8 mouse cellular contexts compared by ENCODE assay signal in the genomic region with DNA sequence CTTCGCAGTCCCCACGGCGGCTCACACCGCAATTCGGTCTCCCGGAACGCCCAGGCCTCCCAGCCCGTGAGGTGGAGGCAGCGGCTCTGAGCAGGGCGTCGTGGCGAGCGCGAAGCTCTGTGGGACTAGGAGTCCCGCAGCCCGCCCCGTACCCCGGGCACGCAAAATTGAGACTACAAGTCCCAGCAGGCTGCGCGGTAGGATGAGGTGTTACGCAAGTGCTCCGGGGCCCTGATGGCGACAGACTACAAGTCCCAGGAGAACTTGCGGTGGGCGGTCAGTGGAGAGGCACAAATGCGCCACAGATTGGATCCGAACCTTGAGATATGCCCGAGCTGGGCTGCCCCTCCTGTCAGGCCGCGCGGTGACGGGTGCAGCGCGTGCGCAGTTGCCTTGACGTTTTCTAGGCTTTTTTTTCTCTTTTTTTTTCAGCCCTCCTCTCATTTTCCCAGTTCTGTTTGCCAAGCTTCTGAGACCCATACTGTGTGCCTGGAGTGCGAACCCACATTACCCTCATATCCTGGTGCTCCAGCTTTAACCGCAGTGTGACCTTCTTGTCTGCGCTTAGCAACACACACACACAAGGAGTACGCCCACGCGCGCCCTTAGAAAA. TPM values are rescaled to one million over a fixed set of nuclear protein-coding genes. Genes with fewer than 3 reads are reported as not detected.
A peak's percentile ranks its signal among the peaks of the same experiment; 100 is the strongest.
DNase-seq lines count a peak whose midpoint lies in the region; ATAC-seq and TF ChIP-seq lines count a peak whose summit lies in the region.

No protein-coding gene starts in this region.

- TF ChIP-seq EP300 in liver, postnatal 0 days (IDR thresholded peaks at IDR 0.05; ENCODE audit: low read depth) = 0 out of 2 replicates have a peak, but pooled peaks have one; percentile 16

- peak overlapping the region; percentile 97 for H3K4me2 ChIP-seq in forebrain, embryonic 13.5 days
- peak overlapping the region; percentile 78 for H3K4me2 ChIP-seq in liver, postnatal 0 days (ENCODE audit: low read depth, low read length)
- H3K4me2 ChIP-seq in neural tube, embryonic 14.5 days (ENCODE audit: low read depth, low read length) = peak overlapping the region; percentile 85

- H3K9ac ChIP-seq in forebrain, embryonic 13.5 days = peak overlapping the region; percentile 94
- H3K9ac ChIP-seq in liver, postnatal 0 days (replicated peaks) = peak overlapping the region; percentile 92
- H3K9ac ChIP-seq in neural tube, embryonic 14.5 days (replicated peaks; ENCODE audit: low read depth, low read length) = peak overlapping the region; percentile 87

- DNase-seq in ES-CJ7 (ENCODE audit: low read depth, low spot score) = peak; percentile 100
- peak; percentile 99 for DNase-seq in heart, postnatal 10 days
- peak; percentile 94 for DNase-seq in large intestine, adult 2 months (ENCODE audit: low read depth, low spot score)
- DNase-seq in liver, postnatal 0 days = peak; percentile 98
- peak; percentile 96 for DNase-seq in testis, postnatal 10 days (ENCODE audit: low spot score)

- H3K27me3 ChIP-seq in forebrain, embryonic 13.5 days = no peaks in the 10 kb centered on the region
- no peaks in the 10 kb centered on the region for H3K27me3 ChIP-seq in liver, postnatal 0 days (ENCODE audit: insufficient read depth, low read length)
- no peaks in the 10 kb centered on the region for H3K27me3 ChIP-seq in neural tube, embryonic 14.5 days (ENCODE audit: control insufficient read depth, insufficient read depth, low read length)

- ATAC-seq in cerebellum, adult (ENCODE audit: insufficient number of reproducible peaks, low FRiP score, low TSS enrichment) = peak; percentile 97
- peak; percentile 99 for ATAC-seq in forebrain, embryonic 13.5 days
- ATAC-seq in liver, postnatal 0 days = peak; percentile 96
- peak; percentile 99 for ATAC-seq in neural tube, embryonic 14.5 days (ENCODE audit: low read depth)

- peak overlapping the region; percentile 84 for H3K27ac ChIP-seq in forebrain, embryonic 13.5 days
- peak overlapping the region; percentile 95 for H3K27ac ChIP-seq in liver, postnatal 0 days (ENCODE audit: low read depth)
- peak overlapping the region; percentile 91 for H3K27ac ChIP-seq in neural tube, embryonic 14.5 days (ENCODE audit: low read depth, low read length)

- intact Hi-C loops in heart, postnatal 10 days (cut with DNase I) = no loop called here

- H3K9me3 ChIP-seq in forebrain, embryonic 13.5 days (replicated peaks) = no peaks in the 10 kb centered on the region
- no peaks in the 10 kb centered on the region for H3K9me3 ChIP-seq in liver, postnatal 0 days (ENCODE audit: low read length)
- H3K9me3 ChIP-seq in neural tube, embryonic 14.5 days (ENCODE audit: control insufficient read depth, low read length) = no peaks in the 10 kb centered on the region

- peak overlapping the region; percentile 98 for H3K4me3 ChIP-seq in forebrain, embryonic 13.5 days
- peak overlapping the region; percentile 89 for H3K4me3 ChIP-seq in liver, postnatal 0 days (ENCODE audit: low read depth, low read length)
- H3K4me3 ChIP-seq in neural tube, embryonic 14.5 days (ENCODE audit: low read depth, low read length) = peak overlapping the region; percentile 97

- peaks cover 25% of the 10 kb centered on the region for H3K4me1 ChIP-seq in forebrain, embryonic 13.5 days
- H3K4me1 ChIP-seq in liver, postnatal 0 days (ENCODE audit: insufficient read depth) = peaks cover 33% of the 10 kb centered on the region
- H3K4me1 ChIP-seq in neural tube, embryonic 14.5 days (ENCODE audit: control insufficient read depth, insufficient read depth, low read length) = peaks cover 12% of the 10 kb centered on the region; the same call in 1 of the 2 replicates

- 2% methylated on average over 42 of the region's 44 CpGs for WGBS in forebrain, embryonic 13.5 days
- under 1% methylated on average over 44 of the region's 44 CpGs for WGBS in large intestine, adult 2 months
- 1% methylated on average over 44 of the region's 44 CpGs for WGBS in liver, postnatal 0 days (ENCODE audit: insufficient replicate concordance)
- 1% methylated on average over 44 of the region's 44 CpGs for WGBS in neural tube, embryonic 14.5 days

- peaks cover 8% of the 10 kb centered on the region for H3K36me3 ChIP-seq in forebrain, embryonic 13.5 days (ENCODE audit: poor library complexity, severe bottlenecking)
- peaks cover 3% of the 10 kb centered on the region for H3K36me3 ChIP-seq in liver, postnatal 0 days (replicated peaks; ENCODE audit: insufficient read depth, low read length)
- no peaks in the 10 kb centered on the region for H3K36me3 ChIP-seq in neural tube, embryonic 14.5 days (ENCODE audit: control insufficient read depth, insufficient read depth, low read length)

- no peak for TF ChIP-seq CTCF in liver, postnatal 0 days (IDR thresholded peaks at IDR 0.05; ENCODE audit: low read depth)

RNA-seq across cellular contexts. Expression of a gene that starts 22.8 kb away (rescaled TPM):
- polyA plus RNA-seq in forebrain, embryonic 13.5 days (2015; fragmentation: Nextera tagmentation; extraction: Ambion mirVana) = 222 and 245 TPM in 2 replicates
- 100 to 1,000 TPM; 135 to 138 TPM for total RNA-seq in heart, postnatal 10 days (2021)
- polyA plus RNA-seq in large intestine, adult 2 months (2012; rRNA removed) = 262 and 267 TPM in 2 replicates
- 39.6 and 41.3 TPM in 2 replicates for polyA plus RNA-seq in liver, postnatal 0 days (2015; fragmentation: Nextera tagmentation; extraction: Ambion mirVana)
- 357 and 382 TPM in 2 replicates for polyA plus RNA-seq in neural tube, embryonic 14.5 days (2014; fragmentation: Nextera tagmentation; extraction: Ambion mirVana)

RNA-seq across cellular contexts. Expression of a gene that starts 49.8 kb away (rescaled TPM):
- polyA plus RNA-seq in forebrain, embryonic 13.5 days (2015; fragmentation: Nextera tagmentation; extraction: Ambion mirVana) = 65.3 and 75.9 TPM in 2 replicates
- total RNA-seq in heart, postnatal 10 days (2021) = 10 to 100 TPM; 10.2 to 10.4 TPM
- polyA plus RNA-seq in large intestine, adult 2 months (2012; rRNA removed) = 23.9 and 25.5 TPM in 2 replicates
- polyA plus RNA-seq in liver, postnatal 0 days (2015; fragmentation: Nextera tagmentation; extraction: Ambion mirVana) = 6.8 and 7.2 TPM in 2 replicates
- polyA plus RNA-seq in neural tube, embryonic 14.5 days (2014; fragmentation: Nextera tagmentation; extraction: Ambion mirVana) = 70.2 and 82.7 TPM in 2 replicates

Comparison
In these comparisons a context has a peak if more than half of its experiments do, and no peak if none do; other contexts are left out.
1. Peak in every context shown above with its lines: DNase-seq, ATAC-seq, H3K4me3 ChIP-seq and H3K27ac ChIP-seq.